Mouse (Mus musculus) bone marrow macrophage, adult 2 months (primary cell): ENCODE results near the gene Gabrb3.

Experiments
- CTCF ChIP-seq: IDR thresholded peaks from 2 replicates; pipeline ENCODE4 v1.5.1; 2012; ENCODE audit warnings: low read depth, mild to moderate bottlenecking, low read length, moderate library complexity
- POLR2A ChIP-seq: IDR thresholded peaks from 2 replicates; pipeline ENCODE4 v1.6.1; 2012; ENCODE audit warnings: mild to moderate bottlenecking, low read depth, low read length, borderline replicate concordance

DNA sequence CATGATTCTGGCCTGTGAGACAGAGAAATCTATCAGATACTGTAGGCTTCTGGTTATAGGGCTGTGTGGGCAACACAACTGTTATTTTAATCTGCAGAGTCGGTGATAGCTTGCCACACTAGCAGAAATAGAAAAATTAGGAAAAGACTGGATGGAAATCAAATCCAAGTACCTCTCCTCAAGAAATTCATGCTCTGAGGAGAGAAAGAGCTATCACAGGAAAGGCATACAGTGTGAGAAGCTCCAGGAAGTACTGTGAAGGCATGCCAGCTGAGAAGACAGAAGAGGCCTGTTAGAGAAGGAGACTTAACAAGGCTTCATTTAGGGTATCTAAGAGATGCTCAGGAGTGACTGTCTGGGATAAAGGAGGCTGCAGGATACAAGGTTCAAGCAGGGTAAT, 3.2 kb downstream of the Gabrb3 start:
- TF ChIP-seq CTCF (no peak), POLR2A (no peak)
